Mouse (Mus musculus): ENCODE results near the gene Chl1. TPM values are rescaled to one million over a fixed set of nuclear protein-coding genes. Genes with fewer than 3 reads are reported as not detected.

Gene Chl1
- polyA plus RNA-seq, 1 experiment from 2014 or later = 108 TPM

DNA sequence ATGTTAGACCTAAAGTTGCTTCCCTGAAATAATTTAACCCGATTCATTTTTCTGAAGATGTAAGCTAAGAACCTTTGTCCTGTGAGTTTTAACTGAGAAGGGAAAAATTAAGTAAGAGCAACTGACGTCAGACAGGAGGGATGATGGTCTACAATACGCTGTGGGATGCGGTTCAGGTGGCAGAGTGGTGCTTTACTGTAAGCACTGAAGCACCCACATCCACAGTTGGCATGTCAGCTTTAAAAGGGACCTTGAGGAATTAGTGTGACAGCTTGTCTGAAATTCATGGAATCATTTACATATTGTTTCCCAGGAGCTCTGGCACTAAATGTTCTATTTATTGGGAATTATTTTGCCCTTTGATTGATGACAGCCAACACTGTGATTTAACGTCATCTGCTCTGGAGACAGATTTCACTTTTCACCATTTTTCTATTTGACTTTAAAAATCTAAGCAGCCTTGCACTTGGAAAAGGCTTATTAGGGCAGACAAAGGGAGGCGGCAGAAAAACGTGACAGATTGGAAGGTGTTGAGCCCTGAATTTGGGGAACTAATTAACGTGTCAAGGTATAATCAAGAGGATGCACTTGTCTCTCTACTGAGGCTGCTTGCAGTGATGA lies 3.3 kb downstream of the Chl1 start:
- Histone ChIP-seq H3K4me3 (peak overlapping the region; percentile 63), H3K36me3 (no peaks in the 10 kb centered on the region), H3K27ac (peak overlapping the region; percentile 95), H3K9ac (peak overlapping the region; percentile 60), H3K9me3 (no peaks in the 10 kb centered on the region), H3K27me3 (no peaks in the 10 kb centered on the region), H3K4me1 (replicated peaks) (peaks cover 52% of the 10 kb centered on the region), H3K4me2 (peak overlapping the region; percentile 69)
- WGBS = 36% methylated on average over 8 of the region's 8 CpGs
- ATAC-seq (ENCODE audit: low FRiP score) = no peak

DNA sequence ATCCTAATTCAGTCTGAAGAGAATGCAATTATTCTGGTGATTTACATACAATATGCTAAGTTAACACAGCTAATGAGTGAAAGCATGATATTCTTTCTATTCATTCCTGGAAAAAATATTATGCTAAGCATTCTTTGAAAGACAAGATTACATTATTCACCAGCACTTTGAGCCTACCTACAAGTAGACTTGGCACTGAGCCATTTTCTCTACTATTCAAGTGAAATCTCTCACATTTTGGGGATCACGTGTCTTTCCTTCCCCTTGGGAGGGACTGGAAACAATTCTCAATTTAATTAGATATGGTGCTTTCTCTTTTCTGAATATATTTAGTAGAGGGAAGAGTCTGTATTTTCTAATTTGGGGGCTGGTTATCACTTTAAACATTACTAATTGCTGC lies 4.0 kb downstream of the Chl1 start:
- Histone ChIP-seq H3K36me3 (no peaks in the 10 kb centered on the region), H3K9ac (no peak overlapping the region), H3K4me2 (peak overlapping the region; percentile 69), H3K27ac (peak overlapping the region; percentile 95; the same call in 1 of the 2 replicates), H3K9me3 (no peaks in the 10 kb centered on the region), H3K4me3 (peak overlapping the region; percentile 63), H3K4me1 (replicated peaks) (peaks cover 50% of the 10 kb centered on the region), H3K27me3 (no peaks in the 10 kb centered on the region)
- WGBS = 4% methylated on average over 1 of the region's 1 CpGs
- no peak for ATAC-seq (ENCODE audit: low FRiP score)

DNA sequence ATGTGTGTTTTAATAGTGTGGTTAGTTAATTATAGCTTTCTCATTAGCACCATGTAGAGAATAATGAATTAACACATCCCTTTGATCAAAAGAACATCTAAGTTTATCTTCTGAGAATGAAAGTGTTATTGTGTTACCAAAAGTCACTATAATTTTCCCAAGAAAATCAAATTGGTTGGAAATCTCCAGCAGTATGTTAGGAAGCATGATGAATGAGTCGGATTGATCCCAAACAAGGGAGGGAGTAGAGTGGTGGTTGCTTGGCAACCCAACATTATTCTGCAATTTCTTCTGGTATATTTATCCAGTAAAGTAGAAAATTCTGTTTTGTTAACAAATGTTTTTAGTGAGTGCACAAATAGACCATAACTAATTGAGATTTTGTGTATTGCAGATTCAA lies 4.4 kb downstream of the Chl1 start:
- Histone ChIP-seq H3K9me3 (no peaks in the 10 kb centered on the region), H3K4me1 (replicated peaks) (peaks cover 46% of the 10 kb centered on the region), H3K27me3 (no peaks in the 10 kb centered on the region), H3K4me2 (peak overlapping the region; percentile 69), H3K9ac (no peak overlapping the region), H3K27ac (no peak overlapping the region), H3K4me3 (no peak overlapping the region), H3K36me3 (no peaks in the 10 kb centered on the region)
- no peak for ATAC-seq (ENCODE audit: low FRiP score)
- WGBS = 22% methylated on average over 1 of the region's 1 CpGs

DNA sequence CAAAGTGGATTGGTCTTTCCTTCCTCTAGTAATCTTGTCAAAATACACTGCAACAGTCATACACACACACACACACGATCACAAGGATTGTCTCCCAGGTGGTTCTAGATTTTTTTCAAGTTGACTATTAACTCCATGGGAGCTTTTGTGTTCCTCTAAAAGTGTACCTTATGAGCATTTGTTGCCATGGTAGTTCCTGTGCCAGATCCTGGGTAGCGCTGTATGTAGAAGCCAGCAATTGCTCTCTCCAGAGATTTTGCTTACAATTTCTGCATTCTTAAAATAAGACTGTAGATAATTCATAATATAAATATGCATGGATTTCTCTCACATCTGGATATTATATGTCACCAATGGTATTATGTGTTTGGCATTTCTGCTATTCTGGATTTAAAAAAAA lies 9.2 kb downstream of the Chl1 start:
- no peaks in the 10 kb centered on the region for H3K27me3 ChIP-seq
- H3K4me3 ChIP-seq = no peak overlapping the region
- H3K4me1 ChIP-seq (replicated peaks) = peaks cover 21% of the 10 kb centered on the region
- 76% methylated on average over 2 of the region's 2 CpGs for WGBS
- ATAC-seq (ENCODE audit: low FRiP score) = no peak
- no peaks in the 10 kb centered on the region for H3K9me3 ChIP-seq
- no peak overlapping the region for H3K9ac ChIP-seq
- H3K27ac ChIP-seq = no peak overlapping the region
- no peaks in the 10 kb centered on the region for H3K36me3 ChIP-seq
- no peak overlapping the region for H3K4me2 ChIP-seq

DNA sequence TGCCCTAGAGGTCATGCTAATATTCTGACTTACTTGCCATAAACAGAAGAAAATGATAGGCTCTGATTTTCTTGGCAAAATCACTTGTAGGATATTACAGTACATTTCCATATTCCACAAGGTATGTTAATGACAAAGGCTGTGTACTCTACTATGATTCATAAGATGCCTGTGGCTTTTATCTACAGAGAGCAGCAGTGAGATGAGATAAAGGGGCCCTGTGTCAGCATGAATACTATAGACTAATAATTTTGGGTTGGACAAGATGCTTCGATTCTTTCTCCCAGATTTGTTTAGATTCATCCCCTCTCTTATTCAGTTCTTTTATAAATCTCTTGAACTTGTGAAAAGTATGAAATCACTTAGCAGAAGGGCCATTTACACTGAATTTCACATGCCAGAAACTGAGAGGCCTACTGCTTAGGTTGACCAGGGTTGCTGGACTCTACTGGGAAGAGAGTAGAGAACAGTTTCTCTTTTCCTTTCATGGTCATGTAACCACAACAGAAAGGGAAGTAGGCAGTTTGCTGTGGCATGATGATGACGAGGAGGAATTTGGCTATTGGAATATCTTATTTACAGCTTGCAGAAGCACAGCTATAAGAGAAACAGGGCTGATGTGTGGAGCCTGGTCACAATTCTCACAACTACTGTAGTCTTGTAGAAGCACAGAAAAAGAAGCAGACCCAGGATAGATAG lies 15.1 kb downstream of the Chl1 start:
- no peaks in the 10 kb centered on the region for H3K9me3 ChIP-seq

DNA sequence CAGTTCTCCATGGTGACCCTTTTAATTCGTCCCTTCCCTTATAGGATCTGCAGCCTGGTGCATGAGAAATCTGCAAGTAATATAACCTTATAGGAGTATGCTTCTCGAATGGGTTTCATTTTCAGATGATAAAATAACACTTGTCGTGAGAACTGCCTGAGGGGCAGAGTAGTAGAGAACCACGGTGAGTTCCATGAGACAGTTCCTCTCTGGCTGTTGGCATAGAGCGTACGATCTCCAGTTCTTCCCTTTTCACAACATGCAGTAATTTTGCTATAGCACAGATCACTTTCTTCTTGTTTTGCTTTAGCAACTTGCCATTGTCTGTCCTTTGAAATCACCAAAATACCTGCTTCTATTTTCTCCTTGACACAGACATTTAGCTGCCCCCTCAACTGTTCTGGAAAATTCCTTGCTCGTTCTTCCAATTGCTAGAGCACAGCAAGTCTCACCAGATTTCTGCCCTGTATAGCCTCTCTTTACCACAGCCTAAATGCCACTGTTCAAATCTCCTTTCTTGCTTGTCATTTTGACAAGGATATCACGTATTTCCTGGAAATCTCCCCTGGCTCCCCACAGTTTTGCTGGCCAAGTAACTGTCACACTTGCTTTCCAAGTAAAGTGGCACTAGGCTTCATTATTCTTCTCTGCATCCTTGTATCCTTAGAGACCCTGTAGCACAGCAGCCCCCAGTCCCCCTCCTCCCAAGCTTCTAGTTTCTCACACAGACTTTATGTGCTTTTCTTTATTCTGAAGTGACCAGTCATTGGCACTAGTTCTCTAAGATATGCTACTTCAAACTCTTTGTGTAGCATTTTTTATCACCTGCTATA lies 16.8 kb downstream of the Chl1 start:
- peak; percentile 39; the same call in 1 of the 2 replicates for ATAC-seq (ENCODE audit: low FRiP score)
- no peak overlapping the region for H3K9ac ChIP-seq
- peak overlapping the region; percentile 9; the same call in 1 of the 2 replicates for H3K27ac ChIP-seq
- H3K4me2 ChIP-seq = no peak overlapping the region
- H3K27me3 ChIP-seq = no peaks in the 10 kb centered on the region
- H3K9me3 ChIP-seq = no peaks in the 10 kb centered on the region
- 0 out of 2 replicates have a peak, but pooled peaks cover 12% of the 10 kb centered on the region for H3K4me1 ChIP-seq (replicated peaks)
- no peaks in the 10 kb centered on the region for H3K36me3 ChIP-seq
- 73% methylated on average over 8 of the region's 8 CpGs for whole genome bisulfite sequencing
- no peak overlapping the region for H3K4me3 ChIP-seq

More for the DNA sequence above, 15.1 kb downstream of the Chl1 start:
- Histone ChIP-seq H3K27ac (no peak overlapping the region), H3K4me3 (no peak overlapping the region), H3K36me3 (no peaks in the 10 kb centered on the region), H3K9ac (no peak overlapping the region), H3K4me2 (no peak overlapping the region), H3K4me1 (replicated peaks) (peaks cover 21% of the 10 kb centered on the region; the same call in 1 of the 2 replicates), H3K27me3 (no peaks in the 10 kb centered on the region)
- ATAC-seq (ENCODE audit: low FRiP score) = no peak
- WGBS = 79% methylated on average over 2 of the region's 2 CpGs

DNA sequence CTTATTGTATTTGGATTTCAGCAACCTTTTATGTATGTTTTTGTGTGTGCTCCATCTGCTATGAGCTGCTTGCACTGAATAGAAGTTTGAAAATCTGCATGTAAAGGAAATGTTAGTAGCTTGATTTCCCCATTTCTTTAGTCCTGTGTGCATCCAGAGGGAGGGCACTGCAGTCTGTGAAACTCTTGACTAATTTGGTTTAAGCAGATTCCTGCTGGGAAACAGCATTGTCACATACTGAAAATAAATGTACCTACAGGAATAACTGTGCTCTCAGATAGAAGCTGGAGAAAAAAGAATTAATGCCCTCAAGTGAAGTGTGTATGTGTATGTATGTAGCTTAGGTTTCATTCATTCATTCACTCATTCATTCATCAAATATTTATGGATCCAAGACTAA lies 22.7 kb downstream of the Chl1 start:
- Histone ChIP-seq H3K9ac (no peak overlapping the region), H3K4me3 (no peak overlapping the region), H3K4me1 (replicated peaks) (0 out of 2 replicates have a peak, but pooled peaks cover 4% of the 10 kb centered on the region), H3K9me3 (no peaks in the 10 kb centered on the region), H3K27me3 (no peaks in the 10 kb centered on the region), H3K4me2 (no peak overlapping the region), H3K27ac (no peak overlapping the region), H3K36me3 (no peaks in the 10 kb centered on the region)
- ATAC-seq (ENCODE audit: low FRiP score) = no peak

DNA sequence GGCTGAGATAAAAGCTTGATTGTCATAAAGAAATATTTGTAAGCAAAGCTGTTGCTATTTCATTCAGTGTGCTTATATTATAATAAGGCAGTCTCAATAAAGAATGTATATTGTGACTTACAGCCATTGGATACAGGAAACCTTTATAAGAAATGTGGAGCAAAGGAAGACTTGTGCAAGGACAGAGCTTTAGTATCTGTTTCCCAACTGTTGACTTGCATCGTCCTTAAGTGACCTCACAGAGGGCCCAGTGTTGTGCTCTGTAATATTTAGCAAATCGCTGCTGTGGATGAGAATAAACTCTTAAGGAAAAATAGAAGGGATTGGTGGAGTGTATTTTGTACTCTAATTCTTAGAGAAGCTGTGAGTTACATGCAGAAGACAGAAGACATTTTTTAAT lies 23.6 kb downstream of the Chl1 start:
- WGBS = 86% methylated on average over 2 of the region's 2 CpGs
- no peak overlapping the region for H3K9ac ChIP-seq

DNA sequence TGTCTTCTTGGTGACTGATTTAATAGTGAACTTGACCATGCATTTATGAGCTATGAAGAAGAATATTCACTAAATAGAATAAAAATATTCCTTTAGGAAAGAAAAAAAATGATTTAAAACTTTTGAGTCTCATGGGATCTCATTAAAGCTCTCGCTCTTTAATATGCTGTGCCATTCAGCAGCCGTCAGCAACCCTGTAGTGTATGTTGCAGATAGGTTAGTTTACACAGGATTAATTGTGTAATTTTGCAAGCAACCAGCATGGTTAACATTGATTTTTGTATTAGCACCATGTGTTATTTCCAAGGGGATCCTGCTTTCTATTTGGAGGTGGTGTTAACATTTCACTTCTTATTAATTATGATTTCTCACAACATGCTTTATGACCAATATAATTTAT lies 32.2 kb downstream of the Chl1 start:
- no peak for ATAC-seq (ENCODE audit: low FRiP score)
- Histone ChIP-seq H3K9me3 (no peaks in the 10 kb centered on the region), H3K4me2 (no peak overlapping the region), H3K4me3 (no peak overlapping the region), H3K9ac (no peak overlapping the region), H3K27ac (no peak overlapping the region), H3K4me1 (replicated peaks) (peaks cover 15% of the 10 kb centered on the region), H3K36me3 (no peaks in the 10 kb centered on the region), H3K27me3 (no peaks in the 10 kb centered on the region)
- WGBS = 57% methylated on average over 2 of the region's 2 CpGs

More for the DNA sequence above, 23.6 kb downstream of the Chl1 start:
- H3K27ac ChIP-seq = no peak overlapping the region
- H3K4me2 ChIP-seq = no peak overlapping the region
- no peaks in the 10 kb centered on the region for H3K36me3 ChIP-seq
- H3K9me3 ChIP-seq = no peaks in the 10 kb centered on the region
- H3K4me3 ChIP-seq = no peak overlapping the region
- no peaks in the 10 kb centered on the region for H3K27me3 ChIP-seq
- 0 out of 2 replicates have a peak, but pooled peaks cover 4% of the 10 kb centered on the region for H3K4me1 ChIP-seq (replicated peaks)
- ATAC-seq (ENCODE audit: low FRiP score) = no peak

DNA sequence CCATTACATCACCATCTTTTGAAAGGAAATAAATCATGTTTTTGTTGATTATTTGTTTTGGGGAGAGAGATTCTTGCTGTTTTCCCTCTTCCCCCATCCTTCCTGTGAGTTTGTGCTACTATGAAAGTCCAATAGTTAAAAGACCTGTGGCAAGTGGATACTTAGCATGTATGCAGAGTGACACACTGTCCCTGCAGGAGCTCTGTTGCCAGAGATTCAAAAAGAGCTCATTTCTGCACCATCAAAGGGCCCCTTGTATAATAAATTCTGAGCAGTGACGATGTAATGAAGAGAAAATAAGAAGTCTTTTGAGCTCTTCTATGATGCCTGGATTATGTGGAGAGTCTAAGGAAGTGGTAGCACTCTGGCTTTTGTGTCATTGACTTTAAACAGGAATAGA lies 33.4 kb downstream of the Chl1 start:
- Histone ChIP-seq H3K9ac (no peak overlapping the region), H3K4me3 (no peak overlapping the region), H3K36me3 (no peaks in the 10 kb centered on the region), H3K27me3 (no peaks in the 10 kb centered on the region), H3K4me2 (no peak overlapping the region), H3K27ac (0 out of 2 replicates have a peak overlapping the region, but pooled peaks have one; percentile 30), H3K9me3 (no peaks in the 10 kb centered on the region), H3K4me1 (replicated peaks) (peaks cover 15% of the 10 kb centered on the region)
- no peak for ATAC-seq (ENCODE audit: low FRiP score)
- 30% methylated on average over 1 of the region's 1 CpGs for WGBS

DNA sequence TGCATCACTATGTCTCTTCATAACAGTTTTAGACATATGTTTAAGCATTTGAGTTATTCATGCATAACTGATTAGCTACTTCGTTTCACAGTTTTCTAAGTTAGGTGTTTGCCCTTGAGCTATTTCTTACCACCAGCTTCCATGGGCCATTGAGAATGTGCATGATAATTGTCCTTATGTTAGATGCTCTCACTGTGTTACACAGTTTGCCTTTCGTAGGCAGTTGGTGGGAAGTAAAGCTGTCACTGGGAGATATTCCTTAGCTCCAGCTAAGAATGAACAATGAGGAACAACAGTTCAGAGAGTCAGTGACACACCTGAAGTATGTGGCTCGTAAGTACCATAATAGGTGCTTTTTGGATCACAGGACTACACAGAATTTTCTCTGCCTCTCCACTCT lies 35.9 kb downstream of the Chl1 start:
- no peaks in the 10 kb centered on the region for H3K27me3 ChIP-seq
- 78% methylated on average over 3 of the region's 3 CpGs for WGBS
- no peak for ATAC-seq (ENCODE audit: low FRiP score)
- H3K27ac ChIP-seq = peak overlapping the region; percentile 15; the same call in 1 of the 2 replicates
- H3K4me3 ChIP-seq = no peak overlapping the region
- no peaks in the 10 kb centered on the region for H3K9me3 ChIP-seq
- no peak overlapping the region for H3K9ac ChIP-seq
- H3K4me1 ChIP-seq (replicated peaks) = peaks cover 12% of the 10 kb centered on the region
- H3K36me3 ChIP-seq = no peaks in the 10 kb centered on the region
- H3K4me2 ChIP-seq = no peak overlapping the region

DNA sequence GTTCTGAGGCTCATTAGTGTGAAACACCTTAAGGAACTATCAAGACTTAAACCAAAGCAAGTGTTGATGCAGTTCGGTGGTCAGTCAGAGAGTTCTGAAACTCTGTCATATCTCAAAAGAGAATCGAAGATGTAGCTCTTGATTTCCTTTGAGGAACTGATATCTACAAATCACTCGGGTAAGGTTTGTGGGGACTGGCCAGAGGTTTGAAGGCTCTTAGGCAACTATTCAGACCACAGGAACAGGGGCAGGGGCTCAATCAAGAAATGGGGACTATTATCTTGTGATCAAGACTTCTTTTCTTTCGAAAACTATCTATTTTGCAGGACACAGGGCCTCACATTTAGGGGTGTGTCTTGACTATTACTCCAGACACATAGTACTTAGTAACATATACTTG lies 39.5 kb downstream of the Chl1 start:
- H3K27ac ChIP-seq = no peak overlapping the region
- H3K4me2 ChIP-seq = no peak overlapping the region
- 0 out of 2 replicates have a peak, but pooled peaks cover 5% of the 10 kb centered on the region for H3K4me1 ChIP-seq (replicated peaks)
- WGBS = 93% methylated on average over 4 of the region's 4 CpGs
- no peaks in the 10 kb centered on the region for H3K36me3 ChIP-seq
- H3K27me3 ChIP-seq = no peaks in the 10 kb centered on the region
- no peak overlapping the region for H3K4me3 ChIP-seq
- H3K9ac ChIP-seq = no peak overlapping the region
- ATAC-seq (ENCODE audit: low FRiP score) = no peak
- no peaks in the 10 kb centered on the region for H3K9me3 ChIP-seq
